Mouse (Mus musculus): ENCODE measurements around the gene Atxn1l. TPM values are rescaled to one million over a fixed set of nuclear protein-coding genes. Genes with fewer than 3 reads are reported as not detected.

The Atxn1l gene
- total RNA-seq, 4 experiments from 2014 or later = 36.2 to 41.0 (median 39.6) TPM

Other genes with a start within 250 kb of the Atxn1l start
- gene Pmfbp1, start 243.7 kb downstream of the Atxn1l start, total RNA-seq (2022) = under 1 TPM in 2 of 4 experiments, not detected in 2; 0.20 to 0.45 TPM
- 10 to 100 TPM; 23.5 to 26.8 (median 26.1) TPM for gene Dhx38, start 171.9 kb downstream of the Atxn1l start, total RNA-seq (2022)
- gene Txnl4b, start 171.8 kb downstream of the Atxn1l start, total RNA-seq (2022) = 10 to 100 TPM; 14.8 to 21.0 (median 15.3) TPM
- under 1 TPM in 3 of 4 experiments, not detected in 1; 0.38 to 0.57 (median 0.41) TPM for gene Hp, start 158.6 kb downstream of the Atxn1l start, total RNA-seq (2022)
- gene Dhodh, start 129.1 kb downstream of the Atxn1l start, total RNA-seq (2022) = 10 to 100 TPM; 24.0 to 31.5 (median 26.5) TPM
- 1 to 10 TPM; 1.3 to 4.1 (median 3.6) TPM for gene Pkd1l3, start 123.2 kb downstream of the Atxn1l start, total RNA-seq (2022)
- gene Ist1, start 44.5 kb downstream of the Atxn1l start, total RNA-seq (2022) = 10 to 100 TPM; 81.9 to 94.4 (median 90.2) TPM
- 10 to 100 TPM; 38.5 to 44.4 (median 41.6) TPM for gene Zfp821, start 32.2 kb downstream of the Atxn1l start, total RNA-seq (2022)
- 100 to 1,000 TPM in 1 of 4 experiments, 10 to 100 TPM in 3; 79.6 to 103 (median 87.9) TPM for gene Ap1g1, start 40.8 kb upstream of the Atxn1l start, total RNA-seq (2022)
- 10 to 100 TPM; 24.8 to 36.5 (median 31.8) TPM for gene Phlpp2, start 130.8 kb upstream of the Atxn1l start, total RNA-seq (2022)
- gene Marveld3, start 224.5 kb upstream of the Atxn1l start, total RNA-seq (2022) = under 1 TPM in 2 of 4 experiments, not detected in 2; 0.20 to 0.25 TPM